Mouse (Mus musculus) bone marrow, adult 2 months (tissue): ENCODE measurements around the gene Pes1. TPM values are rescaled to one million over a fixed set of nuclear protein-coding genes. Genes with fewer than 3 reads are reported as not detected.

Source experiments
- H3K27ac ChIP-seq: fragments of 200-500 bp; 2 replicates; pipeline ENCODE4 v1.5.1; 2012; ENCODE audit warnings: low read depth, mild to moderate bottlenecking, control low read depth, inconsistent platforms, low read length; ENCODE audit not compliant: control insufficient read depth, poor library complexity, insufficient read depth
- H3K4me1 ChIP-seq: fragments of 200-500 bp; 2 replicates; pipeline ENCODE4 v1.6.1; 2011; ENCODE audit warnings: low read length; ENCODE audit not compliant: control insufficient read depth, insufficient read depth
- H3K4me3 ChIP-seq: fragments of 200-500 bp; replicated peaks from 2 replicates; pipeline ENCODE3; 2011; ENCODE audit warnings: mild to moderate bottlenecking, low read depth, low read length, control low read depth; ENCODE audit not compliant: control insufficient read depth
- CTCF ChIP-seq: fragments of 200-500 bp; IDR thresholded peaks from 2 replicates; pipeline ENCODE4 v1.5.1; 2011; ENCODE audit warnings: low read length, control low read depth; ENCODE audit not compliant: control insufficient read depth, insufficient read depth
- POLR2A ChIP-seq: fragments of 200-500 bp; IDR thresholded peaks from 2 replicates; pipeline ENCODE4 v1.6.1; 2011; ENCODE audit warnings: low read depth, mild to moderate bottlenecking, control low read depth, low read length, borderline replicate concordance; ENCODE audit not compliant: control insufficient read depth
- WGBS: fragments of 180-500 bp; shearing (Covaris S2); methylation state at CpG from one replicate; pipeline ENCODE4 v1.1.7; 2018; 5-methylcytosine and 5-hydroxymethylcytosine counted together
- polyA plus RNA-seq: library from polyadenylated mRNA; stranded (reverse); fragments of >200 nt; gene quantifications from 2 replicates; pipeline ENCODE4 v1.2.4, GENCODE M21; 2011; ENCODE audit warnings: low replicate concordance; ENCODE audit not compliant: missing spikeins, insufficient read depth, insufficient read length

Pes1 gene
- polyA plus RNA-seq, 1 experiment, result 35.0 TPM

DNA sequence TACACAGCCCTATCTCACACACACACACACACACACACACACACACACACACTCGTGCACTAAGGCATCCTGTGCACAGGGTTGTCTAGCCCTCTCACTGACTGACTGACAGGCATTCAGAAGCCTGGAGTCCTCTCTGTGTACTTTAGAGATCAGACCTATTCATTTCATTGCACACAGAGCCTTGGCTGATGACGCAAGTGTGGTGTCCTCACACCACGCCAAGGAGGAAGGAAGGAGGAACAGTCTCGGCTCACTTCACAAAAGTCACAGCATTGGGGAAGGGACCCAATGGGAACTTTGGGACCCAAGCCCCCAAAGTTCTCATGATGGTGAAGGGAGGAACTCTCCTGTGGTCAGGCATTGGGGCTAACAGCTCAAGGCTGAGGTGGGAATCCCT lies 33.8 kb upstream of the Pes1 start:
- TF ChIP-seq POLR2A, result no peak
- Histone ChIP-seq H3K4me3 (peak overlapping the region; percentile 63), H3K4me1 (no peaks in the 10 kb centered on the region; the same call in 1 of the 2 replicates), H3K27ac (peak overlapping the region; percentile 66)
- 11% methylated on average over 4 of the region's 4 CpGs for WGBS

GRCm38 (mm10) chr11:3930931-3931330 lies 32.8 kb upstream of the Pes1 start:
- Histone ChIP-seq H3K4me1 (no peaks in the 10 kb centered on the region; the same call in 1 of the 2 replicates), H3K4me3 (peak overlapping the region; percentile 76), H3K27ac (peak overlapping the region; percentile 50; the same call in 1 of the 2 replicates)
- no peak for TF ChIP-seq CTCF
- no peak for TF ChIP-seq POLR2A
- 58% methylated on average over 6 of the region's 6 CpGs for WGBS

DNA sequence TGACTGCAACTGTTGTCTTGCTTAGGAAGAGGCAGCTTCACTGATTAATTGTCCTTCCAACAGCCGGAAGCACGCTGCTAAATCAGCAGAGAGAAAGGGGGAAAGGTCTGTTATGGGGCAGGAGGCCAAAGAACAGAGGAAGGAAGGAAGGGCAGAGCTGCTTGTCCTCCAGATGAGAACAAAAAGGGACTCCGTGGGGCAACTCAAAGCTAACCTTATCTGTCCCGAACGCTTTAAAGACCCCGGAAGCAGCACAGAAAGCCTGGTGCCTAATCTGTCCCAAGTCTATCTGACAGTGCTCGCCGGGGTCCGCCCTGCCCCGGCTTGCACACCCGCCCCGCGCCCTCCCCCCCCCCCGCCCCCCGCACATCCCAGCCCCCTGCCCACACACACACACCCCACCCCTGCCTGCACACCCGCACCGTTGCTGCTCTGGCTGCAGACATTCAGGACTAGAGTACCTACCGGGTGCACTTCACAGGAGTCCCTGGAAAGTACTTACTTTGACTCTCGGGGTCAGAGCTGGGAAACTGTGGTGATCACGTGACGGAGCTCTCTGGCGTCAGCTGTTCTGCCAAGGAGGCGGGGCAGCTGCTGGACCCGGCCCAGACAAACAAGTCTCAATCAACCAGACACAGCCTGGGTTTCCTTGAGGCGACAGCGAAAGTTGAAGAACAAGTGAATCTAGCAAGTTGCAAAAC lies 32.1 kb upstream of the Pes1 start, which contains the start of gene Tcn2:
Tcn2 (minus strand) TSS at position 649 of the 701 bp plus-strand sequence.
- no peaks in the 10 kb centered on the region; the same call in 1 of the 2 replicates for H3K4me1 ChIP-seq
- peak within 1 kb of the TSS; percentile 76 for H3K4me3 ChIP-seq
- WGBS, result under 1% methylated on average over 23 of the region's 26 CpGs
- peak within 1 kb of the TSS; percentile 50 for H3K27ac ChIP-seq
- TF ChIP-seq POLR2A (no peak), CTCF (no peak)

DNA sequence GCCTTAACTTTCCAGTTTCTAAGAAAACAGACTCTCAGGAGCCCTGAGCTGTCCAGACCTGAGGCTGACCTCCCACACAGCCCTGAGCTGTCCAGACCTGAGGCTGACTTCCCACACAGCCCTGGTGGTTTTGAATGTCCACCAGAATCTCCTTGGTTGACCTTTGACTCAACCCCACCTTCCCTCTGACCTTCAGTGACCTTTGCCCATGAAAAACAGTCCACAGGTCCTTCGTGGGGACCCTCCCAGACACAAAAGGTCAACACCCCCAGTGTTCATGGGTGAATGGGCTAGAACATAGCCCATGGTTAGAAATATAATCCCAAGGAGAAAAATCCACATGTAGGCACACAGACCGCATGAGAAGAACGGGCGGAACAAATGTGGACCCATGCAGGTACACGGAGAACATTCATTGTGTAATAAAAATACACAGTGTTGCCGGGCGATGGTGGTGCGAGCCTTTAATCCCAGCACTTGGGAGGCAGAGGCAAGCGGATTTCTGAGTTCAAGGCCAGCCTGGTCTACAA lies 30.0 kb upstream of the Pes1 start:
- Histone ChIP-seq H3K4me1 (no peaks in the 10 kb centered on the region; the same call in 1 of the 2 replicates), H3K4me3 (no peak overlapping the region), H3K27ac (no peak overlapping the region)
- WGBS, result 81% methylated on average over 9 of the region's 9 CpGs
- TF ChIP-seq CTCF, result no peak
- TF ChIP-seq POLR2A, result no peak

DNA sequence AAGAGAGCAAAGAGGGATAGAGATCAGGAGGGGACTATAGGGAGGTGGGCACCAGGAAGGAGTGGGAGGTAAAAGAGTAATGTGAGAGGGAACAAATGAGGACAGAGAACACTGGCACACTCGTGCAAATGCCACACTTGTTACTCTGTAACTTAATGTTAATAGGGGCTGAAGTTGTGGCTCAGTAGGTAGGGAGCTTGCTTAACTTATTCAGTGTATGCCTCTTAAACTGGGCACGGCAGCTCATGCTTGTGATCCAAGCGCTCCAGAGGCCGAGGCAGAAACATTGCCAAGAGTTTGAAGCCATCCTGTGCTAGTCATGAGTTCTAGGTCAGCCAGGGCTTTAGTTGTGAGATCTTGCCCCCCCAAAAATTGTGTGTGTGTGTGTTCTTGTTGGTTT lies 28.6 kb upstream of the Pes1 start:
- 72% methylated on average over 4 of the region's 4 CpGs for WGBS
- TF ChIP-seq POLR2A (no peak), CTCF (no peak)
- Histone ChIP-seq H3K4me3 (no peak overlapping the region), H3K4me1 (no peaks in the 10 kb centered on the region), H3K27ac (no peak overlapping the region)

DNA sequence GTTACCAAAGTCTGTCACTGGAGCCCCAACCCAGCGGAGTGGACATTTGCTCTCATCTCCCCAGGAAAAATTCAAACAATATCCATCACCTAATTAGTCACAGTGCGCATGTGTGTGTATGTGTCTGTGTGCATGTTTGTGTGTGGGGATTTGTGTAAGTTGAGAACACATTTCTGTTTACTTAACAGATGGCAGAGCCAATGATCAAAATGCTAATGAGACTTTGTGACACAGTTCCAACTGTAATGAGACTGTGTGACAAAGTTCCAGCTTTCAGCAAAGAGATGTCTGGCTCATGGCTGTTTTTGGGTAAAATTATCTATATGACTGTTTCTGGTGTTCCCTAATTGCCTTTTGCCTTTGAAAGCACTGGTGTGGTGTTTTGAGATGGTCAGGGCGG lies 27.5 kb upstream of the Pes1 start:
- TF ChIP-seq CTCF, result no peak
- no peak for TF ChIP-seq POLR2A
- no peaks in the 10 kb centered on the region for H3K4me1 ChIP-seq
- WGBS, result 76% methylated on average over 3 of the region's 3 CpGs
- no peak overlapping the region for H3K4me3 ChIP-seq
- no peak overlapping the region for H3K27ac ChIP-seq

DNA sequence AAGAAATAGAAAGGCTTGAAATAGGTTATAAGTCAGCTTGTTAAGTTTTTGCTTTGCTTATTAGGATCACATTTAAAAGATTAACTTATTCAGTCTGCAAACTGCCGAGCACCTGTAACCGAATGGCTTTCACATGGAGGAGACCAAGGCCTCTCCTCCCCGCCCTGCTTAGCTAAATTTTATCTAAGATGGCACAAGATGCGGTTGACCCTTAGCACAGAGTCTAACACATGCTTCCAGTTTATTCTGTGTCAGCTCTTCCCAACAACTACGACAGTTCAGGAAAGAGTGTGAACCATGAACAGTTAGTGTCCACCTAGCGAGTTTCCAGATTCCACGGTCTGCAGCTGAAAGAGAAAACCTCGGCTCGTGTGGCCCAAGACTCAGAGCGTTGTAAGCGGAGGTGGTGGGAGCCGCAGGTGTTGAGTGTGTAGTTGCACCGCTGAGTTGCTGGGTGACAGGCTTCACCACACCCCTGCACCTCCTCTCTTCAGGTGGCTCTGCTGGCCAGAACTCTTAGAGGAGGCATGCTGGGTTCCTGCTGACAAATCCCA lies 26.4 kb upstream of the Pes1 start:
- no peak overlapping the region for H3K27ac ChIP-seq

DNA sequence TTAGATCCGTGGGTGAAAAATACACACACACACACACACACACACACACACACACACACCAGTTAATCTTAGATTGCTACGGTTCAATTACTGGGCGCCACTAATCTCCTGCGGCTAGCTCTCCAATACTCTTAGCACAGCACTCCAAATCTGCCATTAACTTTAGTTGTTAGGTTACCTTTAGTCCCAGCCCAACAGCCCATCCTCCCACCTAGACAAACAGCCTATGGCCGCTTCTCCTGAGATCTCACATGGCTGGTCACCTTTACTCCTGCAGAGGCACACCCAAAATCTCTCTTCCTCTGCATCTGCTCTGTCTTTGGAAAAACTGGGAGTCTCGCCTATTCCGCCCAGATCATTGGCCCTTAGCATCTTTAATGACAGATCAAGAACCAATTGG lies 22.4 kb upstream of the Pes1 start:
- H3K27ac ChIP-seq, result no peak overlapping the region
- WGBS, result 81% methylated on average over 7 of the region's 7 CpGs
- H3K4me1 ChIP-seq, result no peaks in the 10 kb centered on the region
- no peak overlapping the region for H3K4me3 ChIP-seq
- no peak for TF ChIP-seq POLR2A
- TF ChIP-seq CTCF, result no peak

More for the DNA sequence above, 26.4 kb upstream of the Pes1 start:
- no peaks in the 10 kb centered on the region for H3K4me1 ChIP-seq
- TF ChIP-seq POLR2A, result no peak
- no peak for TF ChIP-seq CTCF
- WGBS, result 86% methylated on average over 13 of the region's 13 CpGs
- no peak overlapping the region for H3K4me3 ChIP-seq
